Mouse (Mus musculus) midbrain, embryonic 14.5 days (tissue): ENCODE results near the gene Plekhm2. TPM values are rescaled to one million over a fixed set of nuclear protein-coding genes. Genes with fewer than 3 reads are reported as not detected.

ENCODE experiments used
- ATAC-seq: fragments of 200-750 bp; cut with Nextera tagmentation; 2 replicates; pipeline ENCODE4 v1.8.0; 2017; ENCODE audit warnings: moderate number of reproducible peaks, moderate library complexity; ENCODE audit not compliant: low FRiP score, low TSS enrichment
- DNase-seq: peaks from one replicate; pipeline ENCODE4 v3.0.0-alpha.2; 2015
- H3K27ac ChIP-seq: fragments of 300-500 bp; sonication (generic); replicated peaks from 2 replicates; pipeline ENCODE4 v1.5.1; 2014; ENCODE audit warnings: mild to moderate bottlenecking, low read depth, low read length, moderate library complexity
- H3K27me3 ChIP-seq: fragments of 300-500 bp; sonication (generic); 2 replicates; pipeline ENCODE4 v1.6.1; 2014; ENCODE audit warnings: low read length, control low read depth, mixed read lengths; ENCODE audit not compliant: control insufficient read depth, insufficient read depth
- H3K36me3 ChIP-seq: fragments of 300-500 bp; sonication (generic); 2 replicates; pipeline ENCODE4 v1.6.1; 2014; ENCODE audit warnings: low read length, control low read depth; ENCODE audit not compliant: control insufficient read depth, insufficient read depth
- H3K4me1 ChIP-seq: fragments of 300-500 bp; sonication (generic); 2 replicates; pipeline ENCODE4 v1.6.1; 2014; ENCODE audit warnings: mild to moderate bottlenecking, antibody characterized with exemption, low read length, control low read depth; ENCODE audit not compliant: control insufficient read depth, insufficient read depth
- H3K4me2 ChIP-seq: fragments of 300-500 bp; sonication (generic); 2 replicates; pipeline ENCODE4 v1.6.1; 2014; ENCODE audit warnings: mild to moderate bottlenecking, low read length, moderate library complexity
- H3K4me3 ChIP-seq: fragments of 300-500 bp; sonication (generic); replicated peaks from 2 replicates; pipeline ENCODE4 v1.5.1; 2014; ENCODE audit warnings: low read depth, low read length
- H3K9ac ChIP-seq: fragments of 300-500 bp; sonication (generic); replicated peaks from 2 replicates; pipeline ENCODE4 v1.6.1; 2014; ENCODE audit warnings: mild to moderate bottlenecking, low read length, moderate library complexity
- H3K9me3 ChIP-seq: fragments of 300-500 bp; sonication (generic); 2 replicates; pipeline ENCODE4 v1.6.1; 2016; ENCODE audit warnings: low read length, control low read depth, mixed read lengths; ENCODE audit not compliant: control insufficient read depth
- WGBS: fragments of 180-500 bp; shearing (Covaris S2); extraction: QIAGEN DNeasy Blood & Tissue Kit; methylation state at CpG from one replicate; pipeline ENCODE4 v1.1.7; 2014; 5-methylcytosine and 5-hydroxymethylcytosine counted together
- polyA plus RNA-seq: library from polyadenylated mRNA; unstranded; fragments of >200 nt; fragmentation: Nextera tagmentation; extraction: Ambion mirVana; gene quantifications from 2 replicates; pipeline ENCODE4 v1.2.1, GENCODE M21; 2014

Gene Plekhm2
- polyA plus RNA-seq, 1 experiment from 2014 or later: 5.1 TPM

GRCm38 (mm10) chr4:141600364-141600763 is 64.3 kb downstream of the Plekhm2 start:
- DNase-seq (no peak), ATAC-seq (no peak)
- Histone ChIP-seq H3K9me3 (no peaks in the 10 kb centered on the region), H3K36me3 (no peaks in the 10 kb centered on the region), H3K4me1 (peaks cover 19% of the 10 kb centered on the region), H3K27ac (no peak overlapping the region), H3K4me2 (peak overlapping the region; percentile 89), H3K27me3 (no peaks in the 10 kb centered on the region), H3K4me3 (peak overlapping the region; percentile 56; the same call in 1 of the 2 replicates), H3K9ac (no peak overlapping the region)
- 25% methylated on average over 6 of the region's 6 CpGs for WGBS

- H3K27me3 ChIP-seq: no peaks in the 10 kb centered on the region
- peak overlapping the region; percentile 56 for H3K4me3 ChIP-seq
- H3K36me3 ChIP-seq: no peaks in the 10 kb centered on the region
- peak; percentile 69 for DNase-seq
- ATAC-seq: peak; percentile 29; the same call in 1 of the 2 replicates
- no peaks in the 10 kb centered on the region for H3K9me3 ChIP-seq
- H3K4me1 ChIP-seq: peaks cover 19% of the 10 kb centered on the region
- H3K9ac ChIP-seq: peak overlapping the region; percentile 70
- peak overlapping the region; percentile 89 for H3K4me2 ChIP-seq
- peak overlapping the region; percentile 3; the same call in 1 of the 2 replicates for H3K27ac ChIP-seq
- WGBS: 1% methylated on average over 56 of the region's 57 CpGs
These were observed 65.2 kb downstream of the Plekhm2 start for GRCm38 (mm10) chr4:141599251-141600141.

- Histone ChIP-seq H3K9ac (peak overlapping the region; percentile 70), H3K36me3 (no peaks in the 10 kb centered on the region), H3K27ac (peak overlapping the region; percentile 3; the same call in 1 of the 2 replicates), H3K4me2 (peak overlapping the region; percentile 89), H3K9me3 (no peaks in the 10 kb centered on the region), H3K4me1 (peaks cover 19% of the 10 kb centered on the region), H3K4me3 (peak overlapping the region; percentile 56), H3K27me3 (no peaks in the 10 kb centered on the region)
- ATAC-seq: no peak
- DNase-seq: peak; percentile 31
- 2% methylated on average over 9 of the region's 9 CpGs for WGBS
These were observed 65.8 kb downstream of the Plekhm2 start for GRCm38 (mm10) chr4:141598894-141599250.

GRCm38 (mm10) chr4:141598199-141598893 is 66.4 kb downstream of the Plekhm2 start:
- WGBS: 2% methylated on average over 18 of the region's 19 CpGs
- H3K4me3 ChIP-seq: peak overlapping the region; percentile 56
- H3K4me1 ChIP-seq: peaks cover 19% of the 10 kb centered on the region
- peak overlapping the region; percentile 70; the same call in 1 of the 2 replicates for H3K9ac ChIP-seq
- 0 out of 2 replicates have a peak overlapping the region, but pooled peaks have one; percentile 3 for H3K27ac ChIP-seq
- ATAC-seq (no peak), DNase-seq (peak; percentile 30)
- no peaks in the 10 kb centered on the region for H3K9me3 ChIP-seq
- H3K27me3 ChIP-seq: no peaks in the 10 kb centered on the region
- no peaks in the 10 kb centered on the region for H3K36me3 ChIP-seq
- peak overlapping the region; percentile 89 for H3K4me2 ChIP-seq

- Histone ChIP-seq H3K27me3 (no peaks in the 10 kb centered on the region), H3K36me3 (no peaks in the 10 kb centered on the region), H3K4me1 (peaks cover 19% of the 10 kb centered on the region), H3K4me2 (no peak overlapping the region), H3K4me3 (no peak overlapping the region), H3K9me3 (no peaks in the 10 kb centered on the region), H3K27ac (no peak overlapping the region), H3K9ac (no peak overlapping the region)
- ATAC-seq: no peak
- WGBS: 85% methylated on average over 8 of the region's 8 CpGs
- no peak for DNase-seq
These were observed 67.9 kb downstream of the Plekhm2 start for GRCm38 (mm10) chr4:141596700-141597328.

GRCm38 (mm10) chr4:141595605-141596268 is 69.0 kb downstream of the Plekhm2 start:
- ATAC-seq (no peak), DNase-seq (no peak)
- Histone ChIP-seq H3K9ac (no peak overlapping the region), H3K27ac (no peak overlapping the region), H3K4me2 (no peak overlapping the region), H3K9me3 (no peaks in the 10 kb centered on the region), H3K4me1 (peaks cover 19% of the 10 kb centered on the region), H3K4me3 (no peak overlapping the region), H3K27me3 (no peaks in the 10 kb centered on the region), H3K36me3 (no peaks in the 10 kb centered on the region)
- WGBS: 84% methylated on average over 9 of the region's 9 CpGs

GRCm38 (mm10) chr4:141595138-141595537 is 69.6 kb downstream of the Plekhm2 start:
- Histone ChIP-seq H3K4me2 (no peak overlapping the region), H3K9me3 (no peaks in the 10 kb centered on the region), H3K9ac (no peak overlapping the region), H3K27me3 (no peaks in the 10 kb centered on the region), H3K4me1 (peaks cover 16% of the 10 kb centered on the region), H3K36me3 (no peaks in the 10 kb centered on the region), H3K27ac (no peak overlapping the region), H3K4me3 (no peak overlapping the region)
- DNase-seq: no peak
- 92% methylated on average over 11 of the region's 11 CpGs for WGBS
- no peak for ATAC-seq

- no peaks in the 10 kb centered on the region for H3K9me3 ChIP-seq
- H3K4me3 ChIP-seq: no peak overlapping the region
- ATAC-seq: no peak
- no peak overlapping the region for H3K27ac ChIP-seq
- H3K4me2 ChIP-seq: no peak overlapping the region
- H3K4me1 ChIP-seq: no peaks in the 10 kb centered on the region
- DNase-seq: peak; percentile 28
- peaks cover 3% of the 10 kb centered on the region; the same call in 1 of the 2 replicates for H3K36me3 ChIP-seq
- 23% methylated on average over 3 of the region's 3 CpGs for WGBS
- no peak overlapping the region for H3K9ac ChIP-seq
- H3K27me3 ChIP-seq: no peaks in the 10 kb centered on the region
These were observed 73.2 kb downstream of the Plekhm2 start for GRCm38 (mm10) chr4:141591547-141591946.
